ENCODE assay signal across 14 mouse cellular contexts in genomic region chr15:83476593-83477273, GRCm38 (mm10). TPM values are rescaled to one million over a fixed set of nuclear protein-coding genes. Genes with fewer than 3 reads are reported as not detected.
"Had no signal": no experiment of that assay in that cellular context is flagged by ENCODE, and none has a peak within 500 bp of the region (broad histone marks: within the 10 kb centered on the region; RNA-seq: fewer than 3 reads in every experiment).

No protein-coding gene starts in this region.

- H3K36me3 ChIP-seq: limb, embryonic 10.5 days; midbrain, embryonic 12.5 days; neural tube, embryonic 13.5 days had no signal

- H3K9me3 ChIP-seq: limb, embryonic 10.5 days; midbrain, embryonic 12.5 days; neural tube, embryonic 13.5 days had no signal

- H3K27ac ChIP-seq: kidney, postnatal 0 days; left cerebral cortex, adult 2 months; limb, embryonic 10.5 days; midbrain, embryonic 12.5 days; neural tube, embryonic 13.5 days had no signal

- ATAC-seq: intestine, postnatal 0 days; liver, postnatal 0 days; midbrain, embryonic 16.5 days had no signal

- H3K4me2 ChIP-seq: liver, embryonic 11.5 days; midbrain, embryonic 12.5 days; neural tube, embryonic 13.5 days had no signal

- H3K27me3 ChIP-seq: midbrain, embryonic 12.5 days; neural tube, embryonic 13.5 days had no signal

- H3K4me1 ChIP-seq: midbrain, embryonic 12.5 days had no signal

- H3K9ac ChIP-seq: liver, postnatal 0 days; midbrain, embryonic 12.5 days; neural tube, embryonic 13.5 days had no signal

- H3K4me3 ChIP-seq: left cerebral cortex, adult 2 months; limb, embryonic 10.5 days; midbrain, embryonic 12.5 days; neural tube, embryonic 13.5 days had no signal

- DNase-seq: kidney, adult 8-10 months; liver, postnatal 0 days; retina, postnatal 1 day; thymus, postnatal 4 days had no signal

RNA-seq across cellular contexts. Expression of gene Bik, which starts 49.9 kb away (rescaled TPM):
- total RNA-seq: layer of hippocampus, postnatal 25 days; left cerebral cortex, postnatal 14 days had no signal
